Mouse (Mus musculus) G1E (cell line): Measurements from ENCODE around the gene Tex22.

Experiments used
- CTCF ChIP-seq: IDR thresholded peaks from 2 replicates; pipeline ENCODE4 v1.5.1; 2012; ENCODE audit warnings: low read depth, low read length, inconsistent platforms, mixed read lengths
- GATA1 ChIP-seq: IDR thresholded peaks from 2 replicates; pipeline ENCODE4 v1.6.1; 2012; ENCODE audit warnings: borderline replicate concordance, low read length, inconsistent platforms, mixed read lengths

DNA sequence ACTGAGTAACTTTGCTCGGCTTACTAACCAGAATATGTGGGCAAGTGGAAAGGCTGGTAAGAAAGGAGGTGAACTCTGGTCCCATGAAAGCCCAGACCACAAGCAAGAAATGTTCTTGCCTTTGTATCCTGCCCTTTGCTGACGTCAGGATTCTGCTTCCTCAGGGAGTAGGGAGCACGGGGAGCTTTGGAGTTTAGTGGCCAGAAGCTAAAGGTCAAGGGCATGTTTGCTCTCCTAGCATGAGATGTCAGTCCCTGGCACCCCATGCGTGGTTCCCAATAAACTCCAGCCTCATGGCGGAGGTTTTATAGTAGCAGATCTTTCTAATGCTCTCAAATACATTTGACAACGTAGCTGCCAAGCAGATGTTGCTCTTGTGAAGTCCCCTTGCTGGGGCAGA, 2.5 kb upstream of the Tex22 start:
- no peak for TF ChIP-seq CTCF
- TF ChIP-seq GATA1: no peak
